Mouse (Mus musculus): ENCODE measurements around the gene Tab2. TPM values are rescaled to one million over a fixed set of nuclear protein-coding genes. Genes with fewer than 3 reads are reported as not detected.

The Tab2 gene
- polyA plus RNA-seq, 1 experiment = 21.2 TPM

Other genes with a start within 250 kb of the Tab2 start
- gene Katna1, start 230.2 kb downstream of the Tab2 start, polyA plus RNA-seq (2012; rRNA removed) = 5.1 and 6.4 TPM in 2 replicates
- gene Ginm1, start 163.4 kb downstream of the Tab2 start, polyA plus RNA-seq (2012; rRNA removed) = 18.5 and 20.8 TPM in 2 replicates
- 4.3 and 5.1 TPM in 2 replicates for gene Ppil4, start 163.3 kb downstream of the Tab2 start, polyA plus RNA-seq (2012; rRNA removed)
- 6.5 and 10.3 TPM in 2 replicates for gene Zc3h12d, start 123.8 kb downstream of the Tab2 start, polyA plus RNA-seq (2012; rRNA removed)

All from large intestine, adult 2 months (tissue).